Mouse (Mus musculus): ENCODE results near the gene Fcgr2b. TPM values are rescaled to one million over a fixed set of nuclear protein-coding genes. Genes with fewer than 3 reads are reported as not detected.
"Not testable (repeated sequence)": the region's sequence is repeated elsewhere in the genome, so short reads cannot be mapped to it uniquely, and the experiment has no call there.

Fcgr2b gene
- polyA plus RNA-seq, 1 experiment from 2014 or later: 2.8 TPM

GRCm38 (mm10) chr1:170950772-170951171, 25.6 kb downstream of the Fcgr2b start:
- no peaks in the 10 kb centered on the region for H3K36me3 ChIP-seq
- H3K9ac ChIP-seq: no peak overlapping the region
- H3K4me1 ChIP-seq: no peaks in the 10 kb centered on the region
- 0 out of 2 replicates have a peak, but pooled peaks cover 3% of the 10 kb centered on the region for H3K9me3 ChIP-seq (replicated peaks)
- ATAC-seq (replicated peaks; ENCODE audit: low FRiP score): no peak
- H3K4me2 ChIP-seq: no peak overlapping the region
- H3K27me3 ChIP-seq: no peaks in the 10 kb centered on the region
- no peak overlapping the region for H3K27ac ChIP-seq
- WGBS: 56% methylated on average over 3 of the region's 3 CpGs
- H3K4me3 ChIP-seq (replicated peaks): no peak overlapping the region

- H3K36me3 ChIP-seq; H3K4me1 ChIP-seq; H3K4me3 ChIP-seq (replicated peaks); ATAC-seq (replicated peaks; ENCODE audit: low FRiP score); H3K27ac ChIP-seq; H3K4me2 ChIP-seq; H3K27me3 ChIP-seq; H3K9ac ChIP-seq: not testable (repeated sequence)
- H3K9me3 ChIP-seq (replicated peaks): peaks cover 14% of the 10 kb centered on the region; the same call in 1 of the 2 replicates
- WGBS: 97% methylated on average over 8 of the region's 9 CpGs
These were observed 31.4 kb downstream of the Fcgr2b start for GRCm38 (mm10) chr1:170944908-170945307.

DNA sequence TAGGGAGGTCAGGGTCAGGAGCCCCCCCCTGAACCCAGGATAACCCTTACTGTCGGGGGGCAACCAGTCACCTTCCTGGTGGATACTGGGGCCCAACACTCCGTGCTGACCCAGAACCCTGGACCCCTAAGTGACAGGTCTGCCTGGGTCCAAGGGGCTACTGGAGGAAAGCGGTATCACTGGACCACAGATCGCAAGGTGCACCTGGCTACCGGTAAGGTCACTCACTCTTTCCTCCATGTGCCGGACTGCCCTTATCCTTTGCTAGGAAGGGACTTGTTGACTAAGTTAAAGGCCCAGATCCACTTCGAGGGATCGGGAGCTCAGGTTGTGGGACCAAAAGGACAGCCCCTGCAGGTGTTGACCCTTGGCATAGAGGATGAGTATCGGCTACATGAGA, 32.2 kb downstream of the Fcgr2b start:
- H3K9me3 ChIP-seq (replicated peaks): peaks cover 14% of the 10 kb centered on the region; the same call in 1 of the 2 replicates
- WGBS: 93% methylated on average over 9 of the region's 9 CpGs
- not testable (repeated sequence) for H3K36me3 ChIP-seq; H3K4me3 ChIP-seq (replicated peaks); H3K4me1 ChIP-seq; H3K27me3 ChIP-seq; ATAC-seq (replicated peaks; ENCODE audit: low FRiP score); H3K4me2 ChIP-seq; H3K27ac ChIP-seq; H3K9ac ChIP-seq

DNA sequence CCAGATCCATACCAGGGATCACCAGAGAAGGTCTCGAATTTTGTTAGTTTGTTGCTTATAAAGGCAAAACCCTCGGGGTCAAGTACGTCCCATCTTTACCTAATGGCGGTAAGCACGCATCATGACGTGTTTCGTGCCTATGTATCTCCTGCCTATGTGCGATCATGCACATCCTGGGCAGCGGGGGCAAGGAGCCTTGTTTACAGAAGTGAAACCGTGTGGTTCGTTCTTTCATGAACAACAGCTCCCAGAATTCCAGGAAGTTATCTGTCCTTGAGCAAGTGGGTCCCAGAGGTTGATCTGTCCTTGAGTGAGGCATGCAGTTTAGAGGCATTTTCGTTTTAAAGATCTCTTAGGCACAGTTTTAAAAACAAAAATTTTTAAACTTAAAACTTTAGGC, 37.1 kb downstream of the Fcgr2b start:
- H3K9me3 ChIP-seq (replicated peaks): peaks cover 11% of the 10 kb centered on the region; the same call in 1 of the 2 replicates

GRCm38 (mm10) chr1:170934383-170934782, 42.0 kb downstream of the Fcgr2b start:
- Histone ChIP-seq H3K36me3 (no peaks in the 10 kb centered on the region), H3K27ac (no peak overlapping the region), H3K27me3 (no peaks in the 10 kb centered on the region), H3K9ac (no peak overlapping the region), H3K9me3 (replicated peaks) (no peaks in the 10 kb centered on the region), H3K4me1 (no peaks in the 10 kb centered on the region), H3K4me2 (no peak overlapping the region), H3K4me3 (replicated peaks) (no peak overlapping the region)
- 41% methylated on average over 2 of the region's 2 CpGs for WGBS
- ATAC-seq (replicated peaks; ENCODE audit: low FRiP score): no peak

More for the DNA sequence above, 37.1 kb downstream of the Fcgr2b start:
- WGBS: 78% methylated on average over 12 of the region's 12 CpGs
- no peaks in the 10 kb centered on the region for H3K27me3 ChIP-seq
- no peak overlapping the region for H3K4me2 ChIP-seq
- H3K4me3 ChIP-seq (replicated peaks): no peak overlapping the region
- H3K4me1 ChIP-seq: no peaks in the 10 kb centered on the region
- H3K9ac ChIP-seq: no peak overlapping the region
- no peak overlapping the region for H3K27ac ChIP-seq
- ATAC-seq (replicated peaks; ENCODE audit: low FRiP score): no peak
- H3K36me3 ChIP-seq: no peaks in the 10 kb centered on the region

GRCm38 (mm10) chr1:170933940-170934339, 42.4 kb downstream of the Fcgr2b start:
- Histone ChIP-seq H3K27ac (no peak overlapping the region), H3K4me1 (no peaks in the 10 kb centered on the region), H3K9me3 (replicated peaks) (no peaks in the 10 kb centered on the region), H3K4me2 (no peak overlapping the region), H3K4me3 (replicated peaks) (no peak overlapping the region), H3K36me3 (no peaks in the 10 kb centered on the region), H3K27me3 (no peaks in the 10 kb centered on the region), H3K9ac (no peak overlapping the region)
- no peak for ATAC-seq (replicated peaks; ENCODE audit: low FRiP score)
- 78% methylated on average over 1 of the region's 1 CpGs for WGBS

DNA sequence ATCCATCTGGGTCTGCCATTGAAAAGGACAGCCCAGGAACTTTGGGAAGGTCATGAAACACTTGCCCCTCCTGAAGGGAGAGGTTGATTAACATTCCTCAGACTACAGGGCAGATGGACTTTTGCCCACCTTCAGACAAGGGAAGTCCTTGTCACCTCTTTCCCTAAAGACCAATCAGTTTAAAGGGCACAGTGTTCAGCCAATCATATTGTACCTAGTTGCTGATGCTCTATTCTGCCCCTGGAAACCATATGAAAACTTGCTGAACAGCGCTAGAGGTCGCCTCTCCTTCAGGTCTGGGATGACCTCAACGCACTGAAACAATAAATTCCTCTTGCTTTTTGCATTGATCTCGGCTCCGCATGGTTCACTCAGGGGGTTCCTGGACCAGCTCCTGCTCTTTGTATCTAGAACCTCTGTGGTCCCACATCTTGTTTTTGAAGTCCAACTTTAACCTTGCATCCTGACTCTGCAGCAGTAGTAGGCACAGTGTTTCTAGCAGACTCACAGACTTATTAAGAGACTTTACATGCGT, 42.9 kb downstream of the Fcgr2b start:
- Histone ChIP-seq H3K9me3 (replicated peaks) (no peaks in the 10 kb centered on the region), H3K9ac (no peak overlapping the region), H3K4me1 (no peaks in the 10 kb centered on the region), H3K4me3 (replicated peaks) (no peak overlapping the region), H3K36me3 (no peaks in the 10 kb centered on the region), H3K27me3 (no peaks in the 10 kb centered on the region), H3K27ac (no peak overlapping the region), H3K4me2 (no peak overlapping the region)
- no peak for ATAC-seq (replicated peaks; ENCODE audit: low FRiP score)
- 62% methylated on average over 6 of the region's 6 CpGs for WGBS

- H3K4me2 ChIP-seq: no peak overlapping the region
- no peak for ATAC-seq (replicated peaks; ENCODE audit: low FRiP score)
- no peak overlapping the region for H3K4me3 ChIP-seq (replicated peaks)
- no peak overlapping the region for H3K27ac ChIP-seq
- no peaks in the 10 kb centered on the region for H3K27me3 ChIP-seq
- no peaks in the 10 kb centered on the region for H3K9me3 ChIP-seq (replicated peaks)
- H3K4me1 ChIP-seq: no peaks in the 10 kb centered on the region
- H3K9ac ChIP-seq: no peak overlapping the region
- 78% methylated on average over 3 of the region's 3 CpGs for WGBS
- no peaks in the 10 kb centered on the region for H3K36me3 ChIP-seq
These were observed 44.3 kb downstream of the Fcgr2b start for GRCm38 (mm10) chr1:170932043-170932442.

DNA sequence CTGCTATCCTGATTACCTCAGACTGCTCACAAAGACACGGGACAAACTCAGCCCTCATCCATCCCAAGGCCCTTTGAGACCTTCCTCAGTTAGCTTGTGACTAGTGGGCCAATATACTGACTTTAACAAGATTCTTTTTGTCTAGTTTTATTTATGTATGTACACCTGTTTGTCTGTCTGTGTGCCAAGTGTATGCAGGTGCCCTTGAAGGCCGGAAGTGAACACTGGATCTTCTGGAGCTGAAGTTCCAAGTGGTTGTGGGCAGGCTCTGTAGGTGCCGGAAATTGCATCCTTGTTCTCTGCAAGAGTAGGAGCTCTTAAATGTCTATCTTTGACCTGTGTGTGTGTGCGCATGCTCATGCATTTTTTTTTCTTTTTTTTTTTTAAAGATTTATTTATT, 47.1 kb downstream of the Fcgr2b start:
- H3K4me2 ChIP-seq: no peak overlapping the region
- H3K36me3 ChIP-seq: no peaks in the 10 kb centered on the region
- H3K9ac ChIP-seq: no peak overlapping the region
- ATAC-seq (replicated peaks; ENCODE audit: low FRiP score): no peak
- H3K27ac ChIP-seq: no peak overlapping the region
- H3K4me3 ChIP-seq (replicated peaks): no peak overlapping the region
- H3K9me3 ChIP-seq (replicated peaks): no peaks in the 10 kb centered on the region
- H3K27me3 ChIP-seq: no peaks in the 10 kb centered on the region
- 83% methylated on average over 4 of the region's 4 CpGs for WGBS
- H3K4me1 ChIP-seq: no peaks in the 10 kb centered on the region

GRCm38 (mm10) chr1:170928467-170928866, 47.9 kb downstream of the Fcgr2b start:
- 80% methylated on average over 2 of the region's 2 CpGs for WGBS
- H3K9ac ChIP-seq: no peak overlapping the region
- H3K27me3 ChIP-seq: no peaks in the 10 kb centered on the region

DNA sequence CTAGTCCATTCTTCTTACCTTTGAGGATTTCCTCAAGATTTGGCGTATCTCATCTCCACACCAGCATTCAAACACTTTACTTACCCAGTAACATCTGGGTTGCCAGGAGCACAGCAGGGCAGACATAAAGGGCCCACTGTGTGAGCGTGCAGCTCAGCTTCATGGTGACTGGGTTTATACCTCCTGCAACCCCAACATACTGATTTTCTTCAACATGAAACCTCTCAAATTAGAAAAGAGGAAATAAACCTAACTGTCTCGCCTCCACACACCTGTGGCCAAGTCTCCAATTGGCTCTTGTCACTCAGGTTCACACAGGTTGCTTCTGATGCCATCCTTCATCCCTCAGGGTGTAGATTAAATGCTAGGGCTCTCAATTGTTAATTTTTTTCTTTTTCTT, 49.0 kb downstream of the Fcgr2b start, which contains the start of gene Fcrla:
Gene Fcrla, minus strand, starts transcription at position 206 of the 400 bp plus-strand sequence.
- H3K9ac ChIP-seq: no peak within 1 kb of the TSS
- no peaks in the 10 kb centered on the region for H3K9me3 ChIP-seq (replicated peaks)
- H3K4me3 ChIP-seq (replicated peaks): no peak within 1 kb of the TSS
- no peak for ATAC-seq (replicated peaks; ENCODE audit: low FRiP score)
- no peaks in the 10 kb centered on the region for H3K27me3 ChIP-seq
- no peak within 1 kb of the TSS for H3K27ac ChIP-seq
- 76% methylated on average over 3 of the region's 3 CpGs for WGBS
- H3K4me1 ChIP-seq: no peaks in the 10 kb centered on the region
- no peaks in the 10 kb centered on the region for H3K36me3 ChIP-seq
- H3K4me2 ChIP-seq: no peak within 1 kb of the TSS

More at GRCm38 (mm10) chr1:170928467-170928866, 47.9 kb downstream of the Fcgr2b start:
- no peak overlapping the region for H3K4me3 ChIP-seq (replicated peaks)
- H3K4me2 ChIP-seq: no peak overlapping the region
- no peak overlapping the region for H3K27ac ChIP-seq
- no peaks in the 10 kb centered on the region for H3K9me3 ChIP-seq (replicated peaks)
- no peaks in the 10 kb centered on the region for H3K36me3 ChIP-seq
- no peak for ATAC-seq (replicated peaks; ENCODE audit: low FRiP score)
- no peaks in the 10 kb centered on the region for H3K4me1 ChIP-seq

DNA sequence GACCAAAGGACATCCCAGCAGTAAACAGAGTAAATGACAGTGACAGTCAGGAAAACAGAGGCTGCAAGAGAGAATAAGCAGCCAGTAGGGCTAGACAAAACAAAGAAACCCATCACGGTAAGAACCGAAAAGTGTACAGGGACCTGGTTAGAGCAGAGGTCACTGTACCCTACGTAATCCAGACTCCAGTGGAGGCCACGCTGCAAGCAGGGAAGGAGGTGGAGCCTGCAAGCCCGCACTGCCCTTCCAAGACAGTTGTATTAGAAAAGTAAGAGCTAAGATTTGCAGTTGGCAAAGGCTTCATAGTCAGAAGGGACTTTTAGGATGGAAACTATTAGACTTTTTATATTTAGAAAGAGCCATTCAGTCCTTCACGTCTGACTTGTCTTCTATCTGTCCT, 49.4 kb downstream of the Fcgr2b start:
- no peak overlapping the region for H3K27ac ChIP-seq
- no peaks in the 10 kb centered on the region for H3K9me3 ChIP-seq (replicated peaks)
- ATAC-seq (replicated peaks; ENCODE audit: low FRiP score): no peak
- H3K36me3 ChIP-seq: no peaks in the 10 kb centered on the region
- no peak overlapping the region for H3K4me3 ChIP-seq (replicated peaks)
- H3K4me1 ChIP-seq: no peaks in the 10 kb centered on the region
- H3K4me2 ChIP-seq: no peak overlapping the region
- no peak overlapping the region for H3K9ac ChIP-seq
- no peaks in the 10 kb centered on the region for H3K27me3 ChIP-seq
- WGBS: 53% methylated on average over 6 of the region's 6 CpGs

DNA sequence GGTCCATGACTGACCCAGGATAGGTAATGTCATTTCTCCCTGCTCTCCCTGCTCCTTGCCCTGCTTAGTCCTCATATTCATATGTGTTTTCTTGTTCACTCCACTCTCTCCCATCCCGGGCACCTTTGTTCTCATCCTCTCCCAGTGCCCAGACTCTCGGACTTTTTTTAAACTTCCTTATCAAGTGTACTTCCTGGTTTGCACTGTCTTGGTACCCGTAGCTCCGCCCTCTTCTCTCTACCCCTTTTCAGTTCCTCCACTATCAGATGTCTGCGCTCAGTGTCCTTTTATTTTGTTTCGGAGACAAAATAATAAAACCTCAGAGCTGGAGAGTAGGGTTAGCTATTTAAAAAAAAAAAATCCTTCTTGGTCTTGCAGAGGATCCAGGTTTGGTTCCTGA, 51.9 kb downstream of the Fcgr2b start:
- Histone ChIP-seq H3K27me3 (no peaks in the 10 kb centered on the region), H3K9me3 (replicated peaks) (no peaks in the 10 kb centered on the region), H3K4me1 (no peaks in the 10 kb centered on the region), H3K9ac (no peak overlapping the region), H3K27ac (no peak overlapping the region), H3K4me3 (replicated peaks) (no peak overlapping the region), H3K36me3 (no peaks in the 10 kb centered on the region), H3K4me2 (no peak overlapping the region)
- no peak for ATAC-seq (replicated peaks; ENCODE audit: low FRiP score)
- whole genome bisulfite sequencing: 79% methylated on average over 6 of the region's 6 CpGs
